Mouse (Mus musculus): ENCODE measurements around the gene Prss54.

The Prss54 gene

DNA sequence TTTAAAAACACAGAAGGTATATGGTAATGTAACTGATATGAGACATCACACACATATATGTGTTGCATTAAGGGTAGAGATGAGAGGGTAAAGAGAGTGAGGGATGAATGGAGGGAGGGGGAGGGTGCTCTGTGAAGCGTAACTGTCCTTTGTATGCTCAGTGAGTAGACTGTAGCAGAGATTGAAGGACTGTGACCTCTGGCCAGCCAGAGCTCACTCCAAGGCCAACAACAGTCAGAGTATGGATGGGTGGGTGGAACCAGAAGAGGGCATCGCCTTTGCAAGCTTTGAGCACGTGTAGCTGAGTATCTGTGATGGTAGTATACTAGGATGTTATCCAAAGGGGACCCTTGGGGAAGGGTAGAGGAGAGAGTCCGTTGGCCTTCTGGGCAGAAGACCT lies 24.6 kb downstream of the Prss54 start:
- DNase-seq (ENCODE audit: low spot score in 2 of 2) = no peak

DNA sequence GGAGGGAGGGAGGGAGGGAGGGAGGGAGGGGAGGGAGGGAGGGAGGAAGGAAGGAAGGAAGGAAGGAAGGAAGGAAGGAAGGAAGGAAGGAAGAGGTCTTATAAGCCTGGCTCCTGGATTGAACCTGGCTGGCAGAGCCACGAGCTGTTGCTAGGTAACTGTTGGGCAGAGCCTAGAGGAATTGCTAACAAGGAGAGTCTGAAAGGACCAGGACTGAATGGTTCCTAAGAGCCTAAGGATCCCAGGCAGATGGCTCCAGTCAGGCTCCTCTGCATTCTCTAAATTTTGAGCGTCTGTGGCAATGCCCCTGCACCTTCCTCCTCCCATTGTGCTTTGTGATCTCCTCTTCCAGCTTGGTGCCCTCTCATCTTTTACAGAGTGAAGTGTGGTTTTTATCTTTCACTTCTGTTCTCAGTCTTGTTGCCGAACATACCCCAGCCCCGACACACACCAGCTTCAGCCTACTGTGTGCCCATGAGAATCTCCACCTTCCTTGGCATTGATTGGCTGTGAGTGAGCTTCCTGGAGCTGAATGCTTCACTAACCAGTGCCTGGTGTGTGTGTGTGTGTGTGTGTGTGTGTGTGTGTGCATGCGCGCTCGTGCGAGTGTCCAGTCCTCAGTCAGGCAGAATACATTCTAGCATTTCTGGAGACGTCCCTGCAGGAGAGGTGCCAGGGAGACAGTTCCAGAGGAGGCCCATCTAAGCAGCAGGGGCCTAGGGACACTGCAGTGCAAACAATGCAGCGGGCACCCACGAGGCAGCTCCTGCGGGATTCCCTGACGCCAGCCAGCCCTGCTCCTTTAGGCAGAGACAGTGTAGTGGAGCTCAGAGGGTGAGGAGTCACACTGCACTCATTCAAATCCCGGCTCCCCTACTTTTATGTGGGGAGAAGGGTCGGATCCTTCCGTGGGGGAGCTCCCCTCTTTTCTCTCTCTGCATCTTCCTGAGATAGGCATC lies 26.0 kb downstream of the Prss54 start:
- no peak for DNase-seq (ENCODE audit: low spot score in 2 of 2)

DNA sequence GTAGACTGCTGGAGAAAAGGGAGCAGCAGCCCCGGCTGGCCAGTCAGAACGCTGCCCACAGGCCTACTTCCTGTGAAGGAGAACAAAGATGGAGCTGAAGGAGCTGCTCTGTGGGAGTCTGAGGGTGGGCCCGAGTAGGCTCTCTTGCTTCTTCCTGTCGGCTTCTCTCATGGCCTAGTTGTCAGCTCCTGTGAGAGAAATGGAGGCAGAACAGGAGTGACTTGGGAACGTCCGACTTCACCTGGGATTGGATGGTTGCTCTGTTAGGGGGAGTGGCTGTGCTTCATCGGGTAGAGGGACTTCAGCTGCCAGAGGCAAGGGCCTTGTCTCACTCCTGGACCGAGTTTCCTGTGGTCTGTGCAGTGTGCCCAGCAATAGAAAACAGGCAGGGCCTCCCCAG lies 28.2 kb downstream of the Prss54 start:
- DNase-seq (ENCODE audit: low spot score in 2 of 2) = no peak

- DNase-seq (ENCODE audit: low spot score in 2 of 2) = no peak
Observed at GRCm38 (mm10) chr8:95546986-95547385, 29.2 kb downstream of the Prss54 start.

DNA sequence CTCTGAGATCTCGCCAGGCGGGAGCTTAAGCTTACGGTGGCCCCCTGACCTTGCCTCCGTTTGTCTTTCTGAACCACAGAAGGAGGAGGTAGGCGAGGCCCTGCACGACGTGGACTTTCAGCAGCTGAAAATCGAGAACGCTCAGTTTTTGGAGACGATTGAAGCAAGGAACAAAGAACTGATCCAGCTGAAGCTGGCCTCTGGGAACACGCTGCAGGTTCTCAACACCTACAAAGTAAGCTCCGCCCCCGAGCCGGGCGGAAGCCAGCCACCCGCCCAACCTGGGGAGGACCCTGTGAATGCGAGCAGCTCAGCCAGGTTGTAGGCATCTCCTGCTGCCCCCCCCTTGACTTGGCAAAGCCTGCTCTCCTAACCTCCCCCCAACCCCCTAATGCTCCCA lies 30.3 kb downstream of the Prss54 start:
- no peak for DNase-seq (ENCODE audit: low spot score in 2 of 2)

DNA sequence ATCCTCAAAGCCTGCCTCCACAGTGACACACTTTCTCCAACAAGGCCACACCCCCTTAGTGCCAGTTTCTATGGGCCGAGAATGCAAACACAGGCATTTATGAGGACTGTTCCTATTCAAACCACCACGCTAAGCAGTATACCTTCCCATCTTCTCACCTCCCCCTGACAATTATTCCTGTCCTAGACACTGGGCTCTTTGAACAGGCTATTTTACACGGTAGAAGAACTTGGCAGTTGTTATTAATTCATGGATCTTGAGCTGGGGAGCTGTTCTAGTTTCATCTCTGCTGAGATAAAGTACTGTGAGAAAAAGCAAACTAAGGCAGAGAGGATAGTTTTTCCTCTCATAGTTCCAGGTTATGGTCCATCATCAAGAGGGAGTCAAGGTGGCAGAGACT lies 33.1 kb downstream of the Prss54 start:
- no peak for DNase-seq (ENCODE audit: low spot score in 2 of 2)

GRCm38 (mm10) chr8:95542191-95542590 lies 33.9 kb downstream of the Prss54 start:
- no peak for DNase-seq (ENCODE audit: low spot score in 2 of 2)

- no peak for DNase-seq (ENCODE audit: low spot score in 2 of 2)
Observed at GRCm38 (mm10) chr8:95539487-95539886, 36.7 kb downstream of the Prss54 start.

DNA sequence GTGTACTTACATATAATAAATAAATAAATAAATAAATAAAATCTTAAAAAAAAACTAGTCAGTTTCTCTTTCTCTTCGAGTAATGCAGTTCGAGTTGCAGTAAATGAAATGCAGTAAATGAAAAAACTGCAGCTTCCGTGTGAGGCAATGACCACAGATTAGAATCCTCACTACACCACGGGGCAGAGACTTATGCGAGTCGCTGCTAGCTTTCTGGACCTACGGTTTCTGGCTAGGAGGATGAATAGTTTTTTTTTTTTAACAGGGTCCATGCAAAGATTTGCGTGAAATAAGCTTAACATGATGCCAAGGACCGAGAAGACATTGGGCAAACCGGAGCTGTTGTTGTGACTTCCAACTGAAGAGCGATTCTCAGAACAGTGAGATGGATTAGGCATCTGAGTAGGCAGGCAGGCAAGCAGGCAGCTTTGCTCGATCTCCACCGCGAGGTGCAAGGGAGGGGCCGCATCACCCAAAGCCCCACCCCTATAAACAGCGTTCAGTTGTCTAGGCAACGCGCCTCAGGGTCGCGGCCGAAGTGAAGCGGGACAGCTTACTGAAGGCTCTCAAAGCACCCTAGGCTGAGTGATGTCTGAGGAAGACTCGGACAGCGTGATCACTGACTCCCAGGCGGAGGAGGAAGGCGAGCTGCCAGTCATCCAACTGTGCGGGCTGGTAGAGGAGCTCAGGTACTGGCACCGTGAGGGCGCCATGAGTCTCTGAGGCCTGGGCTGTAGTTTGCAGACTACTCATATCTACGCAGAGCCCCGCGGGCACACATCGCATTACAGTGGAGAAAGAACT lies 42.4 kb downstream of the Prss54 start, which contains the start of gene Ccdc113:
Gene Ccdc113 (plus strand): TSS at position 502 of the 804 bp plus-strand sequence.
- peak; percentile 6 to 20 for DNase-seq (ENCODE audit: low spot score in 2 of 2)

DNA sequence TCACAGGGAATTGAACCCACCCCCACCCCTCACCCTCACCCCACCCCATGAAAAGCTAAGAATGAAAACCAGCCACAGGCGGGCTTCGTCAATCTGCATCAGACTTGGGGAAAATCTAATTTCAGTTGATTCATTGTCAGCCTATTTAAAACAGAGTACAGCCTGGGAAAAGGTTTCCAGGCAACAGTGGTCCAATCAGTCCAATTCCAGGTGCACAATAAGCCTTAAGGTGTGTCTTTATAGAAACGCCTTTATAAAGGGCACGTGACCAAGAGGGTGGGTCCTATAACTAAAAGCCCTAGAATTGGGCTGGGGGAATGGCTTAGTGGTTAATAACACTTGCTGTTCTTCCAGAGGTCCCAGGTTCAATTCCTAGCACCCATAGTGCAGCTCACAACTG lies 43.9 kb downstream of the Prss54 start:
- DNase-seq (ENCODE audit: low spot score in 2 of 2) = no peak

GRCm38 (mm10) chr8:95528750-95529310 lies 47.3 kb downstream of the Prss54 start:
- no peak for DNase-seq (ENCODE audit: low spot score in 2 of 2)

DNA sequence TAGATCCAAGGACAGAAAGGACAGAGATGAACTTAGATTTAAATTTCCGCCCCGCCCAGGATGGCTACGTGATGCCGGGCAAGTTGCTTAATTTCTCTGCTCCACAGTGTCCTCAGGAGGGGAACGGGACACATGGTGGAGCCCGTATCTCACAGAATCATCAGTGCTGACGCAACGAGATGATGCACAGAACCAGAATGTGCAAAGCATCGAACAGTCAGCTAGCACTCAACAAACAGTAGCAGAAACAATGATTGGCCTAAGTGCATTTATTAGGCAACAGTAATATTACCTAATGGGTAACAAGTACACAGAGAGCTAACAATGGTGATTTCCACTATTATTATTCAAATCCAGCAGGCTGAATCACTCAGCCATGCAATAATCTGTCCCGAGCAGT lies 47.9 kb downstream of the Prss54 start:
- DNase-seq (ENCODE audit: low spot score in 2 of 2) = no peak

DNA sequence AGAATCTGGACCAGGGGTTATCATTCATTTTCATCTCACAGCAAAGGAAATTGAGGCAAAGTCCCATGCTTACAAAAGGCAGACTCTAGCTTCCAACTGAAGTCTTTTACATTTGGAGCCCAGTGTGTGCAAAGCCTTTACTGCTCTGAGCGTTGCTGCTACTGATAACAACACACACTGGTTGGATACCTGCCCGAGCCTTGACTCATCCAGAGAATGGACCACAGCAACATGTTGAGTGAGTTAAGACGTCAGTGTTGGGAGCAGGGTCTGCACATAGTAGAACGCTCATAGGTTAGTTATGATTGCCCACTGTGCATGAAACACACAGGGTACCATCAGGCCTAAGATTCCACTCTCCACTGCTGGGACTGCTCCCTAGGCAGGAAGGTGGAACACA lies 52.1 kb downstream of the Prss54 start:
- no peak for DNase-seq (ENCODE audit: low spot score in 2 of 2)

DNA sequence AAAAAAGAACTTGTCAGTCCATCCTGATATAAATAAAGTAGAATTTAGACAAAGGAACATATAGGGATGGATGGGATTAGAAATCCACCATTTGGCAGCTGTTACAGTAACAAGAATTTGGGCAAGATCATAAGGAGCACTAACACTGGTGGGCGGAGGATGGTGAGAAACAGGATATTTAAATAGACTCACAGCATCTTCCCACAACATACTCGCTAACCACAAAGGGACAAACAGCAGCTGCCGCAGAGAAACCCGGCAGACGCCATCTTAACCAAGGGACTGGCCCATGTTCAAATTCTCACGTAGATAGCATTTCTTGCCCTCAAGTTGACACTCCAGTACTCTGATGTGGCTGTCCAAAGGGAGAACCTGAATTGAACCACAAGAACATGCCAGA lies 59.2 kb downstream of the Prss54 start:
- DNase-seq (ENCODE audit: low spot score in 2 of 2) = no peak

DNA sequence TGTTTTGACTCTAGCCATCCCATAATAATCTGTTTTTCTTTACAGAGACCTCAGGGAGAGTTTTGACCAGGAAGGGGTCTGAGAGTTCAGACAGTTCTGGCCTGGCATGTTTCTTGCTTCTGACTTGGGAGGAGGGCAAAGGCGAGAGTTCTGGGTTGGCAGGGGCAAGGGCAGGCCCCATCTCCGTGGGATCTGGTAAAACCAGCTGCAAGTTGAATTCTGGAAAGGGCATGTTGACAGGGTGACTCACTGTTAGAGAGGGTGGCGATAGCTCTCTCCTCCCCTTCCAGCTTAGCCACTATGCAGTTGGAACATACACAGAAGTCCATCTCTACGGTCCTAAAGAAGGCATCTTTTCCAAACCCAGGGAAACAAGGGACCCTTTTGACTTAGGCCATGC lies 62.9 kb downstream of the Prss54 start:
- no peak for DNase-seq (ENCODE audit: low spot score in 2 of 2)

- no peak for DNase-seq (ENCODE audit: low spot score in 2 of 2)
Observed at GRCm38 (mm10) chr8:95512257-95512656, 63.9 kb downstream of the Prss54 start.
